Mouse (Mus musculus) bone marrow, adult 2 months (tissue): Measurements from ENCODE around the gene Hspa12a.

Source experiments
- CTCF ChIP-seq: fragments of 200-500 bp; IDR thresholded peaks from 2 replicates; pipeline ENCODE4 v1.5.1; 2011; ENCODE audit warnings: low read length, control low read depth; ENCODE audit not compliant: control insufficient read depth, insufficient read depth
- POLR2A ChIP-seq: fragments of 200-500 bp; IDR thresholded peaks from 2 replicates; pipeline ENCODE4 v1.6.1; 2011; ENCODE audit warnings: low read depth, mild to moderate bottlenecking, control low read depth, low read length, borderline replicate concordance; ENCODE audit not compliant: control insufficient read depth

GRCm38 (mm10) chr19:58795114-58795669 is 148.3 kb downstream of the Hspa12a start:
- TF ChIP-seq POLR2A (no peak), CTCF (no peak)
